Mouse (Mus musculus) midbrain, postnatal 0 days (tissue): ENCODE measurements around the gene Asb6. TPM values are rescaled to one million over a fixed set of nuclear protein-coding genes. Genes with fewer than 3 reads are reported as not detected.
A peak's percentile ranks its signal among the peaks of the same experiment; 100 is the strongest.

Experiments
- ATAC-seq: fragments of 200-750 bp; cut with Nextera tagmentation; 2 replicates; pipeline ENCODE4 v1.8.0; 2017; ENCODE audit warnings: moderate number of reproducible peaks, mild to moderate bottlenecking, moderate TSS enrichment, moderate library complexity; ENCODE audit not compliant: low FRiP score
- DNase-seq: peaks from one replicate; pipeline ENCODE4 v3.0.0-alpha.2; 2015; ENCODE audit warnings: low spot score
- H3K27ac ChIP-seq: fragments of 300-500 bp; sonication (generic); 2 replicates; pipeline ENCODE4 v1.5.1; 2014; ENCODE audit warnings: low read depth, mild to moderate bottlenecking, low read length, mixed read lengths
- H3K27me3 ChIP-seq: fragments of 300-500 bp; sonication (generic); 2 replicates; pipeline ENCODE4 v1.6.1; 2014; ENCODE audit warnings: low read length, control low read depth, mixed read lengths; ENCODE audit not compliant: insufficient read depth
- H3K36me3 ChIP-seq: fragments of 300-500 bp; sonication (generic); 2 replicates; pipeline ENCODE4 v1.6.1; 2014; ENCODE audit warnings: low read length, control low read depth, mixed read lengths; ENCODE audit not compliant: insufficient read depth
- H3K4me1 ChIP-seq: fragments of 300-500 bp; sonication (generic); 2 replicates; pipeline ENCODE4 v1.6.1; 2014; ENCODE audit warnings: mild to moderate bottlenecking, control low read depth, antibody characterized with exemption, low read length, mixed read lengths; ENCODE audit not compliant: insufficient read depth
- H3K4me2 ChIP-seq: fragments of 300-500 bp; sonication (generic); 2 replicates; pipeline ENCODE4 v1.6.1; 2014; ENCODE audit warnings: low read depth, mild to moderate bottlenecking, low read length, mixed read lengths; ENCODE audit not compliant: poor library complexity, severe bottlenecking
- H3K4me3 ChIP-seq: fragments of 300-500 bp; sonication (generic); 2 replicates; pipeline ENCODE4 v1.5.1; 2014; ENCODE audit warnings: low read depth, mild to moderate bottlenecking, low read length, moderate library complexity
- H3K9ac ChIP-seq: fragments of 300-500 bp; sonication (generic); replicated peaks from 2 replicates; pipeline ENCODE4 v1.6.1; 2014; ENCODE audit warnings: mild to moderate bottlenecking, low read length, moderate library complexity, mixed read lengths; ENCODE audit not compliant: poor library complexity, severe bottlenecking
- H3K9me3 ChIP-seq: fragments of 300-500 bp; sonication (generic); 2 replicates; pipeline ENCODE4 v1.6.1; 2016; ENCODE audit warnings: low read length, control low read depth
- CTCF ChIP-seq: IDR thresholded peaks from 2 replicates; pipeline ENCODE4 v1.5.1; 2016; ENCODE audit warnings: antibody characterized with exemption, mild to moderate bottlenecking
- WGBS: fragments of 180-500 bp; shearing (Covaris S2); extraction: QIAGEN DNeasy Blood & Tissue Kit; methylation state at CpG from one replicate; pipeline ENCODE4 v1.1.7; 2014; 5-methylcytosine and 5-hydroxymethylcytosine counted together
- polyA plus RNA-seq: library from polyadenylated mRNA; unstranded; fragments of >200 nt; fragmentation: Nextera tagmentation; extraction: Ambion mirVana; gene quantifications from 2 replicates; pipeline ENCODE4 v1.2.1, GENCODE M21; 2015
- total RNA-seq: library from RNA; depleted of rRNA; stranded (reverse); fragments of >200 nt; gene quantifications from 2 replicates; pipeline ENCODE4 v1.2.3, GENCODE M21; 2014

The Asb6 gene
- total and polyA plus RNA-seq, 2 experiments from 2014 or later = 36.1 to 40.7 TPM

GRCm38 (mm10) chr2:30857076-30857475 lies 26.9 kb upstream of the Asb6 start:
- TF ChIP-seq CTCF = no peak
- Histone ChIP-seq H3K27ac (no peak overlapping the region), H3K4me1 (peaks cover 17% of the 10 kb centered on the region), H3K9me3 (no peaks in the 10 kb centered on the region), H3K36me3 (no peaks in the 10 kb centered on the region), H3K4me2 (no peak overlapping the region), H3K4me3 (no peak overlapping the region), H3K9ac (no peak overlapping the region), H3K27me3 (no peaks in the 10 kb centered on the region)
- ATAC-seq (no peak), DNase-seq (peak; percentile 59)
- 35% methylated on average over 6 of the region's 6 CpGs for WGBS

GRCm38 (mm10) chr2:30852771-30853313 lies 22.7 kb upstream of the Asb6 start:
- H3K27me3 ChIP-seq = no peaks in the 10 kb centered on the region
- H3K4me3 ChIP-seq = no peak overlapping the region
- no peak for ATAC-seq
- WGBS = 27% methylated on average over 20 of the region's 20 CpGs
- H3K27ac ChIP-seq = no peak overlapping the region
- no peaks in the 10 kb centered on the region for H3K36me3 ChIP-seq
- TF ChIP-seq CTCF = no peak
- H3K4me2 ChIP-seq = no peak overlapping the region
- no peak for DNase-seq
- no peak overlapping the region for H3K9ac ChIP-seq
- H3K9me3 ChIP-seq = no peaks in the 10 kb centered on the region
- peaks cover 17% of the 10 kb centered on the region for H3K4me1 ChIP-seq

- H3K4me1 ChIP-seq = peaks cover 5% of the 10 kb centered on the region; the same call in 1 of the 2 replicates
- WGBS = 76% methylated on average over 6 of the region's 6 CpGs
- ATAC-seq (no peak), DNase-seq (no peak)
- peaks cover 9% of the 10 kb centered on the region for H3K27me3 ChIP-seq
- H3K9me3 ChIP-seq = no peaks in the 10 kb centered on the region
- no peak overlapping the region for H3K27ac ChIP-seq
- no peak overlapping the region for H3K4me2 ChIP-seq
- no peaks in the 10 kb centered on the region for H3K36me3 ChIP-seq
- H3K4me3 ChIP-seq = no peak overlapping the region
- TF ChIP-seq CTCF = no peak
- H3K9ac ChIP-seq = no peak overlapping the region
These were observed 20.4 kb upstream of the Asb6 start for GRCm38 (mm10) chr2:30850581-30850980.

GRCm38 (mm10) chr2:30848184-30848583 lies 18.1 kb upstream of the Asb6 start:
- Histone ChIP-seq H3K36me3 (no peaks in the 10 kb centered on the region), H3K27me3 (peaks cover 27% of the 10 kb centered on the region), H3K9ac (no peak overlapping the region), H3K4me2 (no peak overlapping the region), H3K27ac (no peak overlapping the region), H3K4me3 (no peak overlapping the region), H3K9me3 (no peaks in the 10 kb centered on the region), H3K4me1 (peaks cover 9% of the 10 kb centered on the region; the same call in 1 of the 2 replicates)
- ATAC-seq (no peak), DNase-seq (no peak)
- 66% methylated on average over 8 of the region's 8 CpGs for WGBS
- no peak for TF ChIP-seq CTCF

- no peak overlapping the region for H3K9ac ChIP-seq
- no peaks in the 10 kb centered on the region for H3K36me3 ChIP-seq
- H3K4me2 ChIP-seq = no peak overlapping the region
- 0 out of 2 replicates have a peak, but pooled peaks cover 4% of the 10 kb centered on the region for H3K4me1 ChIP-seq
- no peak overlapping the region for H3K4me3 ChIP-seq
- TF ChIP-seq CTCF = no peak
- H3K9me3 ChIP-seq = no peaks in the 10 kb centered on the region
- no peak for DNase-seq
- WGBS = 60% methylated on average over 6 of the region's 6 CpGs
- peaks cover 27% of the 10 kb centered on the region for H3K27me3 ChIP-seq
- no peak overlapping the region for H3K27ac ChIP-seq
- no peak for ATAC-seq
These were observed 16.6 kb upstream of the Asb6 start for GRCm38 (mm10) chr2:30846723-30847122.

GRCm38 (mm10) chr2:30846236-30846635 lies 16.1 kb upstream of the Asb6 start:
- Histone ChIP-seq H3K27me3 (peaks cover 27% of the 10 kb centered on the region), H3K4me1 (0 out of 2 replicates have a peak, but pooled peaks cover 4% of the 10 kb centered on the region), H3K9me3 (no peaks in the 10 kb centered on the region), H3K4me3 (no peak overlapping the region), H3K9ac (no peak overlapping the region), H3K27ac (no peak overlapping the region), H3K4me2 (no peak overlapping the region), H3K36me3 (no peaks in the 10 kb centered on the region)
- no peak for TF ChIP-seq CTCF
- 89% methylated on average over 8 of the region's 8 CpGs for WGBS
- ATAC-seq = no peak
- no peak for DNase-seq
